Mouse (Mus musculus) limb, embryonic 12.5 days (tissue): Measurements from ENCODE around the gene Myom3. TPM values are rescaled to one million over a fixed set of nuclear protein-coding genes. Genes with fewer than 3 reads are reported as not detected.
A peak's percentile ranks its signal among the peaks of the same experiment; 100 is the strongest.

Source experiments
- ATAC-seq: fragments of 200-750 bp; cut with Nextera tagmentation; 2 replicates; pipeline ENCODE4 v1.8.0; 2017; ENCODE audit warnings: low read depth, moderate TSS enrichment; ENCODE audit not compliant: insufficient number of reproducible peaks, insufficient read depth, low FRiP score, low TSS enrichment
- H3K27ac ChIP-seq: fragments of 300-500 bp; sonication (generic); 2 replicates; pipeline ENCODE4 v1.5.1; 2016; ENCODE audit warnings: mild to moderate bottlenecking, moderate library complexity
- H3K27me3 ChIP-seq: fragments of 300-500 bp; sonication (generic); 2 replicates; pipeline ENCODE4 v1.6.1; 2016; ENCODE audit warnings: mild to moderate bottlenecking, moderate library complexity
- H3K36me3 ChIP-seq: fragments of 300-500 bp; sonication (generic); 2 replicates; pipeline ENCODE4 v1.6.1; 2016; ENCODE audit warnings: mild to moderate bottlenecking, moderate library complexity
- H3K4me1 ChIP-seq: fragments of 300-500 bp; sonication (generic); replicated peaks from 2 replicates; pipeline ENCODE4 v1.6.1; 2016
- H3K4me2 ChIP-seq: fragments of 300-500 bp; sonication (generic); 2 replicates; pipeline ENCODE4 v1.6.1; 2016; ENCODE audit warnings: mild to moderate bottlenecking, moderate library complexity
- H3K4me3 ChIP-seq: fragments of 300-500 bp; sonication (generic); replicated peaks from 2 replicates; pipeline ENCODE4 v1.5.1; 2016; ENCODE audit warnings: mild to moderate bottlenecking
- H3K9ac ChIP-seq: fragments of 300-500 bp; sonication (generic); replicated peaks from 2 replicates; pipeline ENCODE4 v1.6.1; 2016; ENCODE audit warnings: mild to moderate bottlenecking, moderate library complexity
- H3K9me3 ChIP-seq: fragments of 300-500 bp; sonication (generic); 2 replicates; pipeline ENCODE4 v1.6.1; 2016; ENCODE audit warnings: mild to moderate bottlenecking, moderate library complexity
- WGBS: fragments of 180-500 bp; shearing (Covaris S2); methylation state at CpG from one replicate; pipeline ENCODE4 v1.1.7; 2016; 5-methylcytosine and 5-hydroxymethylcytosine counted together
- polyA plus RNA-seq: library from polyadenylated mRNA; unstranded; fragments of >200 nt; fragmentation: Nextera tagmentation; extraction: Ambion mirVana; gene quantifications from 2 replicates; pipeline ENCODE4 v1.2.1, GENCODE M21; 2016

Gene Myom3
- polyA plus RNA-seq, 1 experiment from 2014 or later: 2.0 TPM

- H3K4me1 ChIP-seq: peaks cover 13% of the 10 kb centered on the region
- no peaks in the 10 kb centered on the region for H3K9me3 ChIP-seq
- H3K27me3 ChIP-seq: no peaks in the 10 kb centered on the region; the same call in 1 of the 2 replicates
- no peak overlapping the region for H3K4me3 ChIP-seq
- 66% methylated on average over 8 of the region's 8 CpGs for WGBS
- H3K36me3 ChIP-seq: no peaks in the 10 kb centered on the region
- H3K27ac ChIP-seq: no peak overlapping the region
- no peak overlapping the region for H3K4me2 ChIP-seq
- no peak overlapping the region for H3K9ac ChIP-seq
- no peak for ATAC-seq
These were observed 1.5 kb downstream of the Myom3 start for GRCm38 (mm10) chr4:135761048-135761447.

DNA sequence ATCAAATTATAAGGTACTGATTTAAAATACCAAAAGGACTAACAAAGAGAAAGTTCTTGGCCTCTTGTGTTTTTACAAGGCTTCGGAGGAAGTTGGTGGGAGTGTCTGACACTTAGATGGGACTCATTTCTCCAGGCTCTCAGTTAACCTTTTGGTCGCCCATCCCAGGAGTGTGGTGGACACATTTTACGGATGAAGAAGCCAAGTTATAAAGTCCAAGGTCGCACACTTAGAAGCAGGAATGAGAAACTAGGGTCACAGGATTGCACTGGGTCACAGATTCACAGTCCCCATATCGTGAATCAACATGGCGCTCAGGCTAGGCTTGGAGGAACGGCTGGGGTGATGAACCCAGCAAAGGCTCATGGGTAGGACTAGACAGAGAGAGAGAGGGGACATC, 2.1 kb downstream of the Myom3 start:
- ATAC-seq: no peak
- Histone ChIP-seq H3K27ac (no peak overlapping the region), H3K36me3 (no peaks in the 10 kb centered on the region), H3K4me1 (peaks cover 13% of the 10 kb centered on the region), H3K4me3 (no peak overlapping the region), H3K27me3 (no peaks in the 10 kb centered on the region; the same call in 1 of the 2 replicates), H3K9me3 (no peaks in the 10 kb centered on the region), H3K4me2 (no peak overlapping the region), H3K9ac (no peak overlapping the region)
- WGBS: 71% methylated on average over 7 of the region's 7 CpGs

- 9% methylated on average over 19 of the region's 19 CpGs for WGBS
- Histone ChIP-seq H3K36me3 (no peaks in the 10 kb centered on the region), H3K4me3 (peak overlapping the region; percentile 37), H3K4me2 (peak overlapping the region; percentile 58), H3K27me3 (no peaks in the 10 kb centered on the region; the same call in 1 of the 2 replicates), H3K9ac (peak overlapping the region; percentile 48; the same call in 1 of the 2 replicates), H3K9me3 (no peaks in the 10 kb centered on the region), H3K27ac (no peak overlapping the region), H3K4me1 (peaks cover 13% of the 10 kb centered on the region)
- peak; percentile 74; the same call in 1 of the 2 replicates for ATAC-seq
These were observed 2.9 kb downstream of the Myom3 start for GRCm38 (mm10) chr4:135762251-135762906.

- Histone ChIP-seq H3K9me3 (no peaks in the 10 kb centered on the region), H3K4me1 (peaks cover 13% of the 10 kb centered on the region), H3K4me2 (no peak overlapping the region), H3K4me3 (no peak overlapping the region), H3K27ac (no peak overlapping the region), H3K36me3 (no peaks in the 10 kb centered on the region), H3K9ac (no peak overlapping the region), H3K27me3 (no peaks in the 10 kb centered on the region; the same call in 1 of the 2 replicates)
- WGBS: 86% methylated on average over 13 of the region's 13 CpGs
- ATAC-seq: no peak
These were observed 5.2 kb downstream of the Myom3 start for GRCm38 (mm10) chr4:135764700-135765099.

GRCm38 (mm10) chr4:135765707-135766106, 6.2 kb downstream of the Myom3 start:
- Histone ChIP-seq H3K36me3 (no peaks in the 10 kb centered on the region), H3K9ac (no peak overlapping the region), H3K27me3 (no peaks in the 10 kb centered on the region; the same call in 1 of the 2 replicates), H3K9me3 (no peaks in the 10 kb centered on the region), H3K4me3 (no peak overlapping the region), H3K4me2 (no peak overlapping the region), H3K4me1 (peaks cover 13% of the 10 kb centered on the region), H3K27ac (no peak overlapping the region)
- WGBS: 67% methylated on average over 8 of the region's 8 CpGs
- ATAC-seq: no peak

GRCm38 (mm10) chr4:135766976-135767375, 7.5 kb downstream of the Myom3 start:
- ATAC-seq: no peak
- H3K27ac ChIP-seq: no peak overlapping the region
- no peak overlapping the region for H3K4me3 ChIP-seq
- H3K4me1 ChIP-seq: peaks cover 8% of the 10 kb centered on the region
- no peak overlapping the region for H3K4me2 ChIP-seq
- H3K9ac ChIP-seq: no peak overlapping the region
- H3K36me3 ChIP-seq: no peaks in the 10 kb centered on the region
- no peaks in the 10 kb centered on the region for H3K9me3 ChIP-seq
- 77% methylated on average over 3 of the region's 3 CpGs for WGBS
- H3K27me3 ChIP-seq: no peaks in the 10 kb centered on the region

GRCm38 (mm10) chr4:135768572-135769526, 9.3 kb downstream of the Myom3 start:
- ATAC-seq: no peak
- no peaks in the 10 kb centered on the region for H3K4me1 ChIP-seq
- H3K4me3 ChIP-seq: no peak overlapping the region
- H3K4me2 ChIP-seq: no peak overlapping the region
- H3K9ac ChIP-seq: no peak overlapping the region
- no peaks in the 10 kb centered on the region for H3K27me3 ChIP-seq
- 62% methylated on average over 14 of the region's 14 CpGs for WGBS
- H3K36me3 ChIP-seq: no peaks in the 10 kb centered on the region
- no peak overlapping the region for H3K27ac ChIP-seq
- no peaks in the 10 kb centered on the region for H3K9me3 ChIP-seq

DNA sequence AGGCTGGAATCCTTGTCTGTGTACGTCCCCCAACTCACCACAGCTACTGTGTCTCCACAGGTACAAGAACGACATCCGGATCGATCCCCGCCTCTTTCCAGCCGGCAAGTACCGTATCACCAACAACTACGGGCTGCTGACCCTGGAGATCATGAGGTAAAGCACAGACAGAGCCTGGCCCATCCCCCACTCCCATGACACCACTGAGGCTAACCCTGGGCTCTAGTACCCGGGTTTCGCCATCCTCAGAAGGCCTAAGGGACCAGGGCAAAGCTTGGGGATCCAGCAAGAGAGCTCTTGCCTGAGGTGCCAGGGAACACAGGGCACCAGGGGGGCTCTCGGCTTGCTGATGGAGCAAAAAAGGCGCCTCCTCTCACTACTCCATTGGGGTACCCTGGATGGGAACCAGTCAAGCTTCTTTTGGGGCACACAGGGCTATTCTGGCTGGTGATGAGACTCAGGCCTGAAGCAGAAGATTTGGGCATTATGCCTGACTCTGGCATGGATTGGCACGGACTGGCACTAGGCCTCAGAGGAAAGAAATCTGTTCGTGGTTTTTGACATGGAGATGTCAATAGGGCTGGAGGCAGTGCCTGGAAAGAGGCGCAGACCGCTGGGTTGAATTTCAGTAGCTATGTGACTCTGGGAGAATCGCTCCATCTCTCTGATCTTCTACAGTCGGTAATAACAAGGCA, 11.2 kb downstream of the Myom3 start:
- 79% methylated on average over 18 of the region's 18 CpGs for WGBS
- no peak overlapping the region for H3K4me2 ChIP-seq
- H3K4me1 ChIP-seq: no peaks in the 10 kb centered on the region
- H3K27me3 ChIP-seq: no peaks in the 10 kb centered on the region; the same call in none of the 2 replicates
- no peaks in the 10 kb centered on the region for H3K36me3 ChIP-seq
- H3K4me3 ChIP-seq: no peak overlapping the region
- no peaks in the 10 kb centered on the region for H3K9me3 ChIP-seq
- no peak overlapping the region for H3K27ac ChIP-seq
- ATAC-seq: no peak
- no peak overlapping the region for H3K9ac ChIP-seq

- H3K9ac ChIP-seq: no peak overlapping the region
- H3K9me3 ChIP-seq: no peaks in the 10 kb centered on the region
- H3K36me3 ChIP-seq: no peaks in the 10 kb centered on the region
- 88% methylated on average over 6 of the region's 6 CpGs for WGBS
- no peak overlapping the region for H3K4me2 ChIP-seq
- H3K4me1 ChIP-seq: no peaks in the 10 kb centered on the region
- no peaks in the 10 kb centered on the region; the same call in none of the 2 replicates for H3K27me3 ChIP-seq
- no peak overlapping the region for H3K27ac ChIP-seq
- ATAC-seq: no peak
- no peak overlapping the region for H3K4me3 ChIP-seq
These were observed 12.1 kb downstream of the Myom3 start for GRCm38 (mm10) chr4:135771592-135771991.

GRCm38 (mm10) chr4:135772671-135773070, 13.2 kb downstream of the Myom3 start:
- no peak overlapping the region for H3K9ac ChIP-seq

GRCm38 (mm10) chr4:135774496-135774895, 15.0 kb downstream of the Myom3 start:
- 71% methylated on average over 8 of the region's 8 CpGs for WGBS
- Histone ChIP-seq H3K4me1 (0 out of 2 replicates have a peak, but pooled peaks cover under 1% of the 10 kb centered on the region), H3K4me3 (no peak overlapping the region), H3K27me3 (no peaks in the 10 kb centered on the region; the same call in none of the 2 replicates), H3K9me3 (no peaks in the 10 kb centered on the region), H3K9ac (no peak overlapping the region), H3K36me3 (no peaks in the 10 kb centered on the region), H3K4me2 (no peak overlapping the region), H3K27ac (no peak overlapping the region)
- no peak for ATAC-seq

More at GRCm38 (mm10) chr4:135772671-135773070, 13.2 kb downstream of the Myom3 start:
- no peaks in the 10 kb centered on the region; the same call in none of the 2 replicates for H3K27me3 ChIP-seq
- H3K36me3 ChIP-seq: no peaks in the 10 kb centered on the region
- 72% methylated on average over 4 of the region's 4 CpGs for WGBS
- no peak overlapping the region for H3K4me2 ChIP-seq
- H3K9me3 ChIP-seq: no peaks in the 10 kb centered on the region
- peak; percentile 72 for ATAC-seq
- H3K4me1 ChIP-seq: no peaks in the 10 kb centered on the region
- H3K4me3 ChIP-seq: no peak overlapping the region
- H3K27ac ChIP-seq: no peak overlapping the region
